Mouse (Mus musculus) CH12.LX (cell line): ENCODE data around the gene Cln5. TPM values are rescaled to one million over a fixed set of nuclear protein-coding genes. Genes with fewer than 3 reads are reported as not detected.

ENCODE experiments used
- DNase-seq: peaks from one replicate; pipeline ENCODE4 v3.0.0-alpha.2; 2013; ENCODE audit errors: extremely low read depth
- H3K27ac ChIP-seq: 2 replicates; pipeline ENCODE4 v1.5.1; 2012; ENCODE audit warnings: low read depth, mild to moderate bottlenecking, control low read depth, moderate library complexity; ENCODE audit not compliant: insufficient read depth
- H3K27me3 ChIP-seq: replicated peaks from 2 replicates; pipeline ENCODE3; 2012; ENCODE audit warnings: inconsistent platforms
- H3K36me3 ChIP-seq, 2 experiments: replicated peaks in 1 of 2; 2 replicates each; pipeline versions ENCODE3 to v1.6.1; 2012; ENCODE audit warnings: inconsistent platforms in 1 of 2, low read length in 1 of 2, mild to moderate bottlenecking in 1 of 2, mixed read lengths in 1 of 2, moderate library complexity in 1 of 2; ENCODE audit not compliant: control insufficient read depth in 1 of 2, insufficient read depth in 1 of 2
- H3K4me1 ChIP-seq, 2 experiments: 2 replicates each; pipeline ENCODE4 v1.6.1; 2012; ENCODE audit warnings: inconsistent platforms in 1 of 2, moderate library complexity in 1 of 2; ENCODE audit not compliant: insufficient read depth in 2 of 2, control insufficient read depth in 1 of 2
- H3K4me2 ChIP-seq: 2 replicates; pipeline ENCODE4 v1.6.1; 2012; ENCODE audit warnings: low read depth, mild to moderate bottlenecking, control low read depth; ENCODE audit not compliant: poor library complexity, insufficient read depth, severe bottlenecking
- H3K4me3 ChIP-seq, 3 experiments: fragments of 150-350 bp in 1 of 3; sonication (generic) in 1 of 3; replicated peaks in 1 of 3; 2 replicates each; pipeline versions ENCODE3 to v1.5.1; 2011 to 2012; ENCODE audit warnings: low read depth in 2 of 3, low read length in 2 of 3, mild to moderate bottlenecking in 2 of 3, moderate library complexity in 2 of 3, control low read depth in 1 of 3, improper control_type of control experiment in 1 of 3, inconsistent platforms in 1 of 3, mixed read lengths in 1 of 3; ENCODE audit not compliant: poor library complexity in 1 of 3
- H3K79me2 ChIP-seq: replicated peaks from 2 replicates; pipeline ENCODE4 v1.6.1; 2012; ENCODE audit warnings: mild to moderate bottlenecking, moderate library complexity; ENCODE audit not compliant: control insufficient read depth, poor library complexity, insufficient read depth, severe bottlenecking; ENCODE audit errors: extremely low read depth
- H3K9ac ChIP-seq: 2 replicates; pipeline ENCODE4 v1.6.1; 2012; ENCODE audit warnings: low read depth, mild to moderate bottlenecking, control low read depth, moderate library complexity; ENCODE audit not compliant: insufficient read depth
- H3K9me3 ChIP-seq: replicated peaks from 2 replicates; pipeline ENCODE3; 2012; ENCODE audit warnings: low read length, inconsistent platforms, mixed read lengths
- BHLHE40 ChIP-seq: IDR thresholded peaks from 2 replicates; pipeline ENCODE4 v1.6.1; 2011; ENCODE audit warnings: mild to moderate bottlenecking, low read depth, low read length, improper control_type of control experiment
- CHD1 ChIP-seq: IDR thresholded peaks from 2 replicates; pipeline ENCODE4 v1.6.1; 2012; ENCODE audit warnings: low read depth, low read length, improper control_type of control experiment, inconsistent platforms
- EP300 ChIP-seq: IDR thresholded peaks from 2 replicates; pipeline ENCODE4 v1.6.1; 2011; ENCODE audit warnings: low read length, improper control_type of control experiment
- ETS1 ChIP-seq: conservative IDR thresholded peaks from 2 replicates; pipeline ENCODE4 v1.6.1; 2012; ENCODE audit warnings: low read depth, mild to moderate bottlenecking, inconsistent platforms, low read length, improper control_type of control experiment, moderate library complexity
- GABPA ChIP-seq: IDR thresholded peaks from 2 replicates; pipeline ENCODE4 v1.6.1; 2012; ENCODE audit warnings: low read depth, low read length, improper control_type of control experiment, inconsistent platforms; ENCODE audit not compliant: insufficient replicate concordance
- MAZ ChIP-seq: IDR thresholded peaks from 2 replicates; pipeline ENCODE4 v1.6.1; 2012; ENCODE audit warnings: low read depth, mild to moderate bottlenecking, inconsistent platforms, low read length, improper control_type of control experiment, moderate library complexity
- NRF1 ChIP-seq: IDR thresholded peaks from 2 replicates; pipeline ENCODE4 v1.6.1; 2014; ENCODE audit warnings: low read depth, mild to moderate bottlenecking, inconsistent platforms, low read length, improper control_type of control experiment, moderate library complexity
- POLR2AphosphoS2 ChIP-seq: IDR thresholded peaks from 2 replicates; pipeline ENCODE4 v1.6.1; 2011; ENCODE audit warnings: low read depth, low read length, improper control_type of control experiment
- RCOR1 ChIP-seq: conservative IDR thresholded peaks from 2 replicates; pipeline ENCODE4 v1.6.1; 2012; ENCODE audit warnings: low read depth, mild to moderate bottlenecking, inconsistent platforms, low read length, improper control_type of control experiment
- SIN3A ChIP-seq: IDR thresholded peaks from 2 replicates; pipeline ENCODE4 v1.6.1; 2012; ENCODE audit warnings: low read length, improper control_type of control experiment, inconsistent platforms
- TBP ChIP-seq: conservative IDR thresholded peaks from 2 replicates; pipeline ENCODE4 v1.6.1; 2011; ENCODE audit warnings: low read depth, low read length, improper control_type of control experiment
- UBTF ChIP-seq: IDR thresholded peaks from 2 replicates; pipeline ENCODE4 v1.6.1; 2012; ENCODE audit warnings: low read depth, mild to moderate bottlenecking, inconsistent platforms, low read length, improper control_type of control experiment, moderate library complexity
- USF2 ChIP-seq: conservative IDR thresholded peaks from 2 replicates; pipeline ENCODE4 v1.6.1; 2011; ENCODE audit warnings: low read depth, low read length, improper control_type of control experiment
- ZC3H11A ChIP-seq: IDR thresholded peaks from 2 replicates; pipeline ENCODE4 v1.6.1; 2012; ENCODE audit warnings: low read depth, mild to moderate bottlenecking, inconsistent platforms, low read length, improper control_type of control experiment
- ZKSCAN1 ChIP-seq: IDR thresholded peaks from 2 replicates; pipeline ENCODE4 v1.6.1; 2012; ENCODE audit warnings: low read depth, inconsistent platforms, low read length, improper control_type of control experiment, borderline replicate concordance
- ZNF384 ChIP-seq: IDR thresholded peaks from 2 replicates; pipeline ENCODE4 v1.6.1; 2012; ENCODE audit warnings: low read depth, low read length, improper control_type of control experiment, inconsistent platforms
- dilution Hi-C: fragments of 300-500 bp; cut with MboI; formaldehyde crosslinking; loops from 2 replicates; pipeline ENCODE4 v1.14.3; 2020; ENCODE audit warnings: low sequenced_read_pairs; ENCODE audit not compliant: extremely low pct_unique_long_range_greater_than_20kb, extremely low pct_ligation_motif_present
- in situ Hi-C: fragments of 300-500 bp; cut with MboI; formaldehyde crosslinking; loops from 3 replicates; pipeline ENCODE4 v1.14.3; 2019; ENCODE audit warnings: low sequenced_read_pairs, low pct_ligation_motif_present, low pct_unique_long_range_greater_than_20kb, mixed read lengths
- polyA plus RNA-seq: library from polyadenylated mRNA; unstranded; fragments of >175 nt; gene quantifications from 2 replicates; pipeline ENCODE4 v1.2.1, GENCODE M21; 2012; ENCODE audit warnings: low read depth; ENCODE audit not compliant: insufficient read length
- total RNA-seq, 2 experiments: library from RNA; depleted of rRNA; stranded (reverse); fragments of 300-350 nt in 1 of 2; fragments of >200 nt in 1 of 2; gene quantifications; 2 replicates each; pipeline ENCODE4 v1.2.3; 2012 to 2014

Cln5 gene
- total and polyA plus RNA-seq, 3 experiments: 29.2 to 62.0 (median 34.7) TPM

DNA sequence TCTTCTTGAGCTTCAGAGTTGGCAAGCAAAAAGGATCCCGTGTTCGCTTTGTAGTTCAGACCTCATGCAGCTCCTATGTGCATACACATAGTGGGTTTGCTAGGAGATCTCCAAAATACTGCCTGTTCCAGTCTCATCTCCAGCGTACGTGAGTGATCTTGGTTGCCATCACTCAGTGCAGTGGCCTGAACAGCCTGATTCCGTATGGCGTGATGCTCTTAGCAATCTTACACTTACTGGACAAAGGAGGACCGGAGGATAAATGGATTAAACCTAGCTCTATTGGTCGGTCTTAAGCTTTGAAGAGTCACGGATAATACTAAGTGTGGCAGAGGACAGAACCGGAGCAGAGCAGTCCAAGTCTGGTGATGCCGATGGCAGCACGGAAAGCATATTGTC is 552 bp upstream of the Cln5 start:
- no peak for DNase-seq
- Histone ChIP-seq H3K9ac (peak overlapping the region; percentile 58), H3K36me3 (peaks cover 24 to 26% of the 10 kb centered on the region in 2 experiments)
- dilution Hi-C loops: no loop called here
- TF ChIP-seq EP300 (no peak), ZC3H11A (no peak), RCOR1 (no peak), CHD1 (no peak), POLR2AphosphoS2 (no peak), ZNF384 (no peak), UBTF (no peak), BHLHE40 (no peak)
- TF ChIP-seq, all 38 proteins: peak for 0
- Histone ChIP-seq H3K27me3 (no peaks in the 10 kb centered on the region), H3K4me2 (peak overlapping the region; percentile 37), H3K27ac (peak overlapping the region; percentile 41; the same call in 1 of the 2 replicates), H3K4me3 (peak overlapping the region in 2 of 3 experiments; percentile 34 to 86), H3K79me2 (peaks cover 7% of the 10 kb centered on the region), H3K9me3 (no peaks in the 10 kb centered on the region), H3K4me1 (peaks cover 3 to 23% of the 10 kb centered on the region in 2 experiments; a peak in 3 of 4 replicates)
- in situ Hi-C loops: loop anchor here (5.0 to 25.0 kb wide), 2 partner anchors 468 to 618 kb away; no protein-coding TSS in a partner anchor

DNA sequence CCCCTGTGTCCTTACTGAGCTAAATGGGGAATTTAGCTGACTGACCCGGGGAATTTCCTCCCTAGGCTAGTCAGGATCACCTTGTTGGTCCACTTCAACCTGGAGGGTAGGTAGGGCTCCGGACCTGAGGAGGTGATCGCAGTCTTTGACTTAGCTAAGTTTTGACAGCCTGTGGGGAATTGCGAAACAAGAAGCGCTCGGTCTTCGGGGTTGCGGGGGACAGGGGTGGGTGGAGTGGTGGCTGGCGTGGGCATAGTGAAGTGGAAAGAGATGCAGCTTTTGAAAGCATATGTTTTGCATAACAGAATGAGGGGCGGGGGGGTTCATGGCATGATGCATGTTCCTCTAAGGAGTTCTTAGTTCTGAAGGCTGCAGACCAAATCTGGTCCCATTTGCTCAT is 774 bp downstream of the Cln5 start:
- peaks cover 7% of the 10 kb centered on the region for H3K79me2 ChIP-seq
- dilution Hi-C loops: no loop called here
- no peaks in the 10 kb centered on the region for H3K27me3 ChIP-seq
- peaks cover 34 to 39% of the 10 kb centered on the region in 2 experiments for H3K36me3 ChIP-seq
- peak overlapping the region; percentile 76; the same call in 1 of the 2 replicates for H3K27ac ChIP-seq
- peak overlapping the region; percentile 95 for H3K4me2 ChIP-seq
- peak overlapping the region; percentile 70 for H3K9ac ChIP-seq
- TF ChIP-seq POLR2AphosphoS2 (no peak), ETS1 (no peak), BHLHE40 (0 out of 2 replicates have a peak, but pooled peaks have one; percentile 10), ZKSCAN1 (no peak), TBP (0 out of 2 replicates have a peak, but pooled peaks have one; percentile 1), GABPA (no peak), USF2 (no peak), SIN3A (0 out of 2 replicates have a peak, but pooled peaks have one; percentile 13), MAZ (0 out of 2 replicates have a peak, but pooled peaks have one; percentile 18), NRF1 (no peak)
- TF ChIP-seq, all 38 proteins: peak for 4
- DNase-seq: peak; percentile 38
- H3K4me1 ChIP-seq: peaks cover 3 to 20% of the 10 kb centered on the region in 2 experiments; a peak in 3 of 4 replicates
- H3K9me3 ChIP-seq: no peaks in the 10 kb centered on the region
- in situ Hi-C loops: loop anchor here (25.0 kb wide), 1 partner anchor 617 kb away; no protein-coding TSS in a partner anchor
- peak overlapping the region; percentile 84 to 91 (median 86) for H3K4me3 ChIP-seq
